Comparison of ENCODE assay signal across 22 mouse cellular contexts in genomic region chr4:125420561-125421241, GRCm38 (mm10).
A peak's percentile ranks its signal among the peaks of the same experiment; 100 is the strongest.
DNase-seq lines count a peak whose midpoint lies in the region; TF ChIP-seq lines count a peak whose summit lies in the region.
"Had no signal": no experiment of that assay in that cellular context is flagged by ENCODE, and none has a peak within 500 bp of the region (broad histone marks: within the 10 kb centered on the region; RNA-seq: fewer than 3 reads in every experiment).

No protein-coding gene starts in this region.

- H3K4me2 ChIP-seq in CH12.LX (ENCODE audit: insufficient read depth, low read depth, poor library complexity, severe bottlenecking) = no peak overlapping the region
- H3K4me2 ChIP-seq: hindbrain, embryonic 13.5 days; liver, embryonic 12.5 days; midbrain, embryonic 13.5 days; neural tube, embryonic 12.5 days had no signal

- no peaks in the 10 kb centered on the region for H3K36me3 ChIP-seq in kidney, adult 2 months (ENCODE audit: control insufficient read depth, insufficient read depth, low read length)
- no peaks in the 10 kb centered on the region for H3K36me3 ChIP-seq in CH12.LX (replicated peaks in 1 of 2; ENCODE audit: control insufficient read depth in 1 of 2, insufficient read depth in 1 of 2, low read length in 1 of 2)
- no peaks in the 10 kb centered on the region for H3K36me3 ChIP-seq in small intestine, adult 2 months (ENCODE audit: control insufficient read depth, insufficient read depth, low read length)
- H3K36me3 ChIP-seq: hindbrain, embryonic 13.5 days; liver, embryonic 12.5 days; midbrain, embryonic 13.5 days; neural tube, embryonic 12.5 days had no signal

- dilution Hi-C loops in CH12.LX (cut with MboI; ENCODE audit: extremely low pct_ligation_motif_present, extremely low pct_unique_long_range_greater_than_20kb, low sequenced_read_pairs) = no loop called here

- TF ChIP-seq CTCF in kidney, adult 2 months (conservative IDR thresholded peaks at IDR 0.05; ENCODE audit: insufficient read depth, insufficient read length, low read depth, low read length) = no peak
- TF ChIP-seq CTCF in CH12.LX (conservative IDR thresholded peaks at IDR 0.05 in 1 of 2, IDR thresholded peaks at IDR 0.05 in 1 of 2; ENCODE audit: low read depth in 2 of 2, low read length in 2 of 2) = no peak
- TF ChIP-seq CTCF in small intestine, adult 2 months (IDR thresholded peaks at IDR 0.05; ENCODE audit: extremely low read depth, insufficient read length, insufficient replicate concordance, low read depth, low read length) = no peak

- no peaks in the 10 kb centered on the region for H3K9me3 ChIP-seq in CH12.LX (replicated peaks; ENCODE audit: low read length)
- H3K9me3 ChIP-seq: hindbrain, embryonic 13.5 days; liver, embryonic 12.5 days; midbrain, embryonic 13.5 days; neural tube, embryonic 12.5 days had no signal

- TF ChIP-seq RAD21 in CH12.LX (IDR thresholded peaks at IDR 0.05; ENCODE audit: low read depth, low read length) = no peak

- no peaks in the 10 kb centered on the region for H3K27me3 ChIP-seq in kidney, adult 2 months (replicated peaks; ENCODE audit: control insufficient read depth, insufficient read depth, low read length)
- H3K27me3 ChIP-seq in CH12.LX (replicated peaks) = no peaks in the 10 kb centered on the region
- H3K27me3 ChIP-seq in small intestine, adult 2 months (ENCODE audit: control insufficient read depth, insufficient read depth, low read length) = no peaks in the 10 kb centered on the region

- peaks cover 8% of the 10 kb centered on the region; the same call in 1 of the 2 replicates for H3K4me1 ChIP-seq in kidney, adult 2 months (ENCODE audit: control insufficient read depth, insufficient read depth, low read length)
- peaks cover 10 to 56% of the 10 kb centered on the region in 2 experiments for H3K4me1 ChIP-seq in CH12.LX (ENCODE audit: control insufficient read depth in 1 of 2, insufficient read depth in 2 of 2)
- H3K4me1 ChIP-seq in small intestine, adult 2 months (ENCODE audit: control insufficient read depth, insufficient read depth, insufficient read length, low read length) = peaks cover 20% of the 10 kb centered on the region
- H3K4me1 ChIP-seq: liver, embryonic 12.5 days had no signal

- in situ Hi-C loops in CH12.LX (cut with MboI; ENCODE audit: low pct_ligation_motif_present, low pct_unique_long_range_greater_than_20kb, low sequenced_read_pairs) = no loop called here

- H3K4me3 ChIP-seq in kidney, adult 2 months (ENCODE audit: insufficient read depth, low read depth, low read length) = no peak overlapping the region
- H3K4me3 ChIP-seq in CH12.LX (replicated peaks in 1 of 3; ENCODE audit: low read depth in 2 of 3, low read length in 2 of 3, poor library complexity in 1 of 3) = no peak overlapping the region
- H3K4me3 ChIP-seq in small intestine, adult 2 months (ENCODE audit: low read depth, low read length) = no peak overlapping the region
- H3K4me3 ChIP-seq: heart, adult 2 months; hindbrain, embryonic 13.5 days; left cerebral cortex, adult 2 months; liver, embryonic 12.5 days; midbrain, embryonic 13.5 days; neural tube, embryonic 12.5 days had no signal

- TF ChIP-seq EP300 in CH12.LX (IDR thresholded peaks at IDR 0.05; ENCODE audit: low read length) = no peak

- H3K27ac ChIP-seq in kidney, adult 2 months (ENCODE audit: insufficient read depth, low read depth, low read length) = no peak overlapping the region
- no peak overlapping the region for H3K27ac ChIP-seq in CH12.LX (ENCODE audit: insufficient read depth, low read depth)
- peak overlapping the region; percentile 94 for H3K27ac ChIP-seq in small intestine, adult 2 months (ENCODE audit: insufficient read depth, low read depth, low read length)
- H3K27ac ChIP-seq: heart, adult 2 months; hindbrain, embryonic 13.5 days; left cerebral cortex, adult 2 months; liver, embryonic 12.5 days; midbrain, embryonic 13.5 days; neural tube, embryonic 12.5 days had no signal

- peak; percentile 7 to 10 for DNase-seq in cerebellum, adult 18-20 months
- DNase-seq in cerebellum, adult 8-10 months = no peak
- DNase-seq in kidney, adult 2 months = peak; percentile 6
- no peak for DNase-seq in kidney, postnatal 14 days
- DNase-seq in CH12.LX (ENCODE audit: extremely low read depth) = no peak
- no peak for DNase-seq in layer of hippocampus, postnatal 36 days
- no peak for DNase-seq in ovary, postnatal 36 days (ENCODE audit: low spot score)
- DNase-seq: adrenal gland, adult 8-10 months; forebrain, postnatal 0 days; gastrocnemius, postnatal 36 days; heart, adult 2 months; heart, postnatal 36 days; layer of hippocampus, adult 9-11 months; lung, adult 18-20 months; lung, postnatal 14 days; retina, postnatal 1 day had no signal

- 57% methylated on average over 5 of the region's 5 CpGs for WGBS in kidney, adult 2 months
- 43% methylated on average over 5 of the region's 5 CpGs for WGBS in small intestine, adult 2 months

- no peak for TF ChIP-seq POLR2A in kidney, adult 2 months (IDR thresholded peaks at IDR 0.05; ENCODE audit: low read depth, low read length)
- no peak for TF ChIP-seq POLR2A in CH12.LX (IDR thresholded peaks at IDR 0.05; ENCODE audit: low read depth, low read length)
- TF ChIP-seq POLR2A in small intestine, adult 2 months (IDR thresholded peaks at IDR 0.05; ENCODE audit: low read depth, low read length) = no peak

- no peak overlapping the region for H3K9ac ChIP-seq in CH12.LX (ENCODE audit: insufficient read depth, low read depth)
- H3K9ac ChIP-seq: forebrain, postnatal 0 days; hindbrain, embryonic 13.5 days; liver, embryonic 12.5 days; midbrain, embryonic 13.5 days; neural tube, embryonic 12.5 days had no signal

- no peaks in the 10 kb centered on the region for H3K79me2 ChIP-seq in CH12.LX (replicated peaks; ENCODE audit: control insufficient read depth, extremely low read depth, insufficient read depth, poor library complexity, severe bottlenecking)

TF ChIP-seq in CH12.LX, 34 proteins besides CTCF, POLR2A, EP300 and RAD21:
- TF ChIP-seq ZNF384 (IDR thresholded peaks at IDR 0.05; ENCODE audit: low read depth, low read length) = peak; percentile 42
- no peak for TF ChIP-seq MXI1 (IDR thresholded peaks at IDR 0.05; ENCODE audit: low read depth, low read length)

Comparison
In these comparisons a context has a peak if more than half of its experiments do, and no peak if none do; other contexts are left out.
1. DNase-seq: peak in cerebellum, adult 18-20 months (2 of 2) and kidney, adult 2 months (single experiment); none in cerebellum, adult 8-10 months (single experiment), kidney, postnatal 14 days (single experiment), CH12.LX (single experiment), layer of hippocampus, postnatal 36 days (0 of 2) and ovary, postnatal 36 days (single experiment).